Mouse (Mus musculus): ENCODE data around the gene Unc5b. TPM values are rescaled to one million over a fixed set of nuclear protein-coding genes. Genes with fewer than 3 reads are reported as not detected.

Unc5b gene
- polyA plus RNA-seq, 1 experiment from 2014 or later: 10.2 TPM

DNA sequence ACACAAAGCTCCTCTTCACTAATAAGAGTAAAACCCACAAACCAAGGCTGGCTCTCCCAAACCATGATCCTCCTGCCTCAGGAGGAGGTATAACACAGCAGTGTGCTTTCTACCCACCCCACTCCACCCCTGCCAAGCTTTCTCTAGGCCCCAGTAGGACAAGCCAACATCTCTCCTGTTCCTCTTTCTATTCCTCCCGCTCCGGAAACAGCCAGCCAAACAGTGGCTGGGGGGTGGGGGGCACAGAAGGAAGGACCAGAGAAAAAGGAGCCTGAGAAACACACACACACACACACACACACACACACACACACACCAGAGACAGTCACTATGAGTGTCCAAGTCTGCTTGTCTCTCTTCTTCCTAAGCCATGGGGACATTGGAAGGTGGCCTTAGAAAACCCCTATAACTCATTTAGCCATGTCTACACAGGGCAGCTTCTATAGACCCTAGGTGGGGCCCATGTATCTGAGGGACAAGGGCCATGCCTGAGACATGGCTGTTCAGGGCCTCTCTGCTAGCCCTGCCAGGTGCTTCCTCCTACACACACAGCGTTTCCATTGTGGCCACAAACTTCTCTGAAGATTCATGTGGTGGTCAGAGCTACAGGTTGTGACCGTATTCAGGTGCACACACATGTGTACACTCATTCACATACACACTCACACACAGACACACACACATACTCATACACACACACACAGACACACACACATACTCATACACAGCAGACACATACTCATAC is 91.6 kb downstream of the Unc5b start:
- H3K4me2 ChIP-seq (ENCODE audit: low read depth, severe bottlenecking): no peak overlapping the region
- no peaks in the 10 kb centered on the region; the same call in 1 of the 2 replicates for H3K36me3 ChIP-seq (ENCODE audit: control insufficient read depth, insufficient read depth, low read length)
- H3K4me1 ChIP-seq (ENCODE audit: control insufficient read depth, insufficient read depth, low read length): no peaks in the 10 kb centered on the region
- H3K27me3 ChIP-seq (ENCODE audit: control insufficient read depth, insufficient read depth, low read length): no peaks in the 10 kb centered on the region
- H3K4me3 ChIP-seq (ENCODE audit: low read depth, low read length): no peak overlapping the region
- 84% methylated on average over 4 of the region's 4 CpGs for WGBS
- no peaks in the 10 kb centered on the region for H3K9me3 ChIP-seq (ENCODE audit: control insufficient read depth, low read length)
- H3K9ac ChIP-seq (ENCODE audit: low read length): no peak overlapping the region
- ATAC-seq (ENCODE audit: insufficient number of reproducible peaks, low FRiP score, low TSS enrichment, low read depth) (no peak), DNase-seq (ENCODE audit: low spot score) (no peak)
- H3K27ac ChIP-seq (replicated peaks; ENCODE audit: low read depth, low read length): no peak overlapping the region

GRCm38 (mm10) chr10:60737886-60738640 is 93.3 kb downstream of the Unc5b start:
- Histone ChIP-seq H3K4me2 (ENCODE audit: low read depth, severe bottlenecking) (no peak overlapping the region), H3K4me3 (ENCODE audit: low read depth, low read length) (no peak overlapping the region), H3K4me1 (ENCODE audit: control insufficient read depth, insufficient read depth, low read length) (no peaks in the 10 kb centered on the region), H3K9me3 (ENCODE audit: control insufficient read depth, low read length) (no peaks in the 10 kb centered on the region), H3K27me3 (ENCODE audit: control insufficient read depth, insufficient read depth, low read length) (no peaks in the 10 kb centered on the region), H3K9ac (ENCODE audit: low read length) (no peak overlapping the region), H3K36me3 (ENCODE audit: control insufficient read depth, insufficient read depth, low read length) (no peaks in the 10 kb centered on the region; the same call in 1 of the 2 replicates), H3K27ac (replicated peaks; ENCODE audit: low read depth, low read length) (no peak overlapping the region)
- no peak for ATAC-seq (ENCODE audit: insufficient number of reproducible peaks, low FRiP score, low TSS enrichment, low read depth)
- WGBS: 80% methylated on average over 8 of the region's 9 CpGs
- DNase-seq (ENCODE audit: low spot score): no peak

DNA sequence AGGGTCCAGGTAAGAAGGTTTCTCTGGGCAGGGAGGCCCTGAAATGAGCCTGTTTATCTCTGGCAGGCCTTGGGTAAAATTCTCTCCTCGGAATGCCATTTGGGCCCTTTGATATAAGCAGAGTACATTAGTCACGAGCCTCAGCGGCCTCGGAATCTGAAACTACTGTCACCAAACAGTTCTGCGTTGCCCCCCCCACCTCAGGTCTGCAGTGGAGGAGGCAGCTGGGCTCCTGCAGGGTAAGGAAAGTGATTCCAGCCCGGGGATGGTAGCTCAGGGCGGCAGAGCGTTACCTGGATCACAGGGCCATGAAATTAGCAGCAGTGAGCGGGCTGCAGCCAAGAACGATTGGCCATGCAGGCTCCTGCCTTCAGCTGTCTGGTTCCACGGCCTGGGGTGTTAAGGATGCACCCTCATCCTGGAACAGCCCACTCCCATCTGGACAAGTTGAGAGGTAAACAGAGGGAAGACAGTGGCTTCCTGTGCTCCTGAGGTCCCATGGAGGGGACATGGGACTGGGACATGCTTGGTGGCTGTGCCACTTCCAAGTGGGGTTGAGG is 94.1 kb downstream of the Unc5b start:
- WGBS: 68% methylated on average over 11 of the region's 11 CpGs
- Histone ChIP-seq H3K27me3 (ENCODE audit: control insufficient read depth, insufficient read depth, low read length) (no peaks in the 10 kb centered on the region), H3K9me3 (ENCODE audit: control insufficient read depth, low read length) (no peaks in the 10 kb centered on the region), H3K4me3 (ENCODE audit: low read depth, low read length) (no peak overlapping the region), H3K27ac (replicated peaks; ENCODE audit: low read depth, low read length) (no peak overlapping the region), H3K4me2 (ENCODE audit: low read depth, severe bottlenecking) (no peak overlapping the region), H3K36me3 (ENCODE audit: control insufficient read depth, insufficient read depth, low read length) (no peaks in the 10 kb centered on the region; the same call in 1 of the 2 replicates), H3K9ac (ENCODE audit: low read length) (no peak overlapping the region), H3K4me1 (ENCODE audit: control insufficient read depth, insufficient read depth, low read length) (no peaks in the 10 kb centered on the region)
- ATAC-seq (ENCODE audit: insufficient number of reproducible peaks, low FRiP score, low TSS enrichment, low read depth) (no peak), DNase-seq (ENCODE audit: low spot score) (no peak)

- H3K4me3 ChIP-seq (ENCODE audit: low read depth, low read length): no peak overlapping the region
- no peak for ATAC-seq (ENCODE audit: insufficient number of reproducible peaks, low FRiP score, low TSS enrichment, low read depth)
- no peaks in the 10 kb centered on the region for H3K9me3 ChIP-seq (ENCODE audit: control insufficient read depth, low read length)
- no peak for DNase-seq (ENCODE audit: low spot score)
- H3K4me2 ChIP-seq (ENCODE audit: low read depth, severe bottlenecking): no peak overlapping the region
- WGBS: 100% methylated on average over 1 of the region's 1 CpGs
- no peak overlapping the region for H3K27ac ChIP-seq (replicated peaks; ENCODE audit: low read depth, low read length)
- H3K9ac ChIP-seq (ENCODE audit: low read length): no peak overlapping the region
- no peaks in the 10 kb centered on the region for H3K27me3 ChIP-seq (ENCODE audit: control insufficient read depth, insufficient read depth, low read length)
- H3K36me3 ChIP-seq (ENCODE audit: control insufficient read depth, insufficient read depth, low read length): no peaks in the 10 kb centered on the region; the same call in 1 of the 2 replicates
- no peaks in the 10 kb centered on the region for H3K4me1 ChIP-seq (ENCODE audit: control insufficient read depth, insufficient read depth, low read length)
Observed at GRCm38 (mm10) chr10:60735737-60736136, 95.6 kb downstream of the Unc5b start.

DNA sequence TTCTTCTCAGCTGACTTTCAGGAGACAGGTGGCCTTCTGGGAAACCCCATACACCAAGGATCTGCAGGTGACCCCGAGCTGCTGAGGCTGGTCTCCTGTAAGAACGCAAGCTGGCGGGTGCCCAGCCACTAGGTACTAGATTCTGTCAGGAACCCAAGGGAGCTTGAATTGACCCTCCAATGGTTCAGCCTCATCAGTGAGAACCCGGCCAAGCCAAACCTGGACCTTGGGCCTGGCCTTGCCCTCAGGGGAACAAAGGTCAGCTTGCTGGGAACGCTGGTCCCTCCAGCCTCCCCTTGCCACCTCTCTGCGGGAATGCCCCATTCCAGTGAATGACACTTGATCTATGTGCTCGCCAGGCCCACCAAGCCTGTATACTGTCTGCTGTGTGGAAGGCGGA is 97.9 kb downstream of the Unc5b start:
- no peak overlapping the region for H3K4me2 ChIP-seq (ENCODE audit: low read depth, severe bottlenecking)
- no peak overlapping the region for H3K9ac ChIP-seq (ENCODE audit: low read length)
- no peaks in the 10 kb centered on the region for H3K4me1 ChIP-seq (ENCODE audit: control insufficient read depth, insufficient read depth, low read length)
- no peak overlapping the region for H3K27ac ChIP-seq (replicated peaks; ENCODE audit: low read depth, low read length)
- 74% methylated on average over 8 of the region's 8 CpGs for WGBS
- no peak overlapping the region for H3K4me3 ChIP-seq (ENCODE audit: low read depth, low read length)
- ATAC-seq (ENCODE audit: insufficient number of reproducible peaks, low FRiP score, low TSS enrichment, low read depth) (no peak), DNase-seq (ENCODE audit: low spot score) (no peak)
- no peaks in the 10 kb centered on the region for H3K9me3 ChIP-seq (ENCODE audit: control insufficient read depth, low read length)
- no peaks in the 10 kb centered on the region for H3K27me3 ChIP-seq (ENCODE audit: control insufficient read depth, insufficient read depth, low read length)
- no peaks in the 10 kb centered on the region; the same call in 1 of the 2 replicates for H3K36me3 ChIP-seq (ENCODE audit: control insufficient read depth, insufficient read depth, low read length)

- Histone ChIP-seq H3K27ac (replicated peaks; ENCODE audit: low read depth, low read length) (no peak overlapping the region), H3K36me3 (ENCODE audit: control insufficient read depth, insufficient read depth, low read length) (no peaks in the 10 kb centered on the region; the same call in 1 of the 2 replicates), H3K4me2 (ENCODE audit: low read depth, severe bottlenecking) (no peak overlapping the region), H3K9ac (ENCODE audit: low read length) (no peak overlapping the region), H3K4me3 (ENCODE audit: low read depth, low read length) (no peak overlapping the region), H3K9me3 (ENCODE audit: control insufficient read depth, low read length) (no peaks in the 10 kb centered on the region), H3K4me1 (ENCODE audit: control insufficient read depth, insufficient read depth, low read length) (no peaks in the 10 kb centered on the region), H3K27me3 (ENCODE audit: control insufficient read depth, insufficient read depth, low read length) (no peaks in the 10 kb centered on the region)
- ATAC-seq (ENCODE audit: insufficient number of reproducible peaks, low FRiP score, low TSS enrichment, low read depth) (no peak), DNase-seq (ENCODE audit: low spot score) (no peak)
- WGBS: 53% methylated on average over 2 of the region's 2 CpGs
Observed at GRCm38 (mm10) chr10:60732397-60732861, 99.0 kb downstream of the Unc5b start.

- Histone ChIP-seq H3K27ac (replicated peaks; ENCODE audit: low read depth, low read length) (no peak overlapping the region), H3K9ac (ENCODE audit: low read length) (no peak overlapping the region), H3K4me2 (ENCODE audit: low read depth, severe bottlenecking) (no peak overlapping the region), H3K9me3 (ENCODE audit: control insufficient read depth, low read length) (no peaks in the 10 kb centered on the region), H3K36me3 (ENCODE audit: control insufficient read depth, insufficient read depth, low read length) (no peaks in the 10 kb centered on the region; the same call in 1 of the 2 replicates), H3K4me3 (ENCODE audit: low read depth, low read length) (no peak overlapping the region), H3K27me3 (ENCODE audit: control insufficient read depth, insufficient read depth, low read length) (no peaks in the 10 kb centered on the region), H3K4me1 (ENCODE audit: control insufficient read depth, insufficient read depth, low read length) (0 out of 2 replicates have a peak, but pooled peaks cover 2% of the 10 kb centered on the region)
- WGBS: 40% methylated on average over 5 of the region's 5 CpGs
- no peak for ATAC-seq (ENCODE audit: insufficient number of reproducible peaks, low FRiP score, low TSS enrichment, low read depth)
- no peak for DNase-seq (ENCODE audit: low spot score)
Observed at GRCm38 (mm10) chr10:60731742-60732141, 99.6 kb downstream of the Unc5b start.

DNA sequence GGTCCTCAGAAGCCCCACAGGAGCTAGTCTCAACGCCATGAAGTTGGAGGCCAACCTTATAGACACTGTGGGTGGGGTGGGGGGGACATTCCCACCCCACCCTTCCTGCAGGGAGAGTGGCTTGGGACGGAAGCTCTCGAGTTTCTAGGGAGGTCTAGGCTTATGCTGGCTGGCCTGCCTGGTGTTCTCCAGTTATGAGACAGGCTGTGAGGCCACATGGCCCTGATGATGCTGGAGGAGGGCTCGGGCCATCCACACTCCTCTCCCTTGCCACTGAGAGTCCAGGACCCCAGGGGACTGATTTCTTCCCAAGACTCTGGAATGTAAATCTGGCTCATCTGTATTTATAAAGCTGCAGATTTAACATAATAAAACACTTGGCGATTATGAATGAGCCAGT is 104.1 kb downstream of the Unc5b start:
- no peaks in the 10 kb centered on the region for H3K27me3 ChIP-seq (ENCODE audit: control insufficient read depth, insufficient read depth, low read length)
- H3K9me3 ChIP-seq (ENCODE audit: control insufficient read depth, low read length): no peaks in the 10 kb centered on the region
- WGBS: 36% methylated on average over 5 of the region's 5 CpGs
- H3K9ac ChIP-seq (ENCODE audit: low read length): no peak overlapping the region
- DNase-seq (ENCODE audit: low spot score) (no peak), ATAC-seq (ENCODE audit: insufficient number of reproducible peaks, low FRiP score, low TSS enrichment, low read depth) (no peak)
- no peak overlapping the region for H3K27ac ChIP-seq (replicated peaks; ENCODE audit: low read depth, low read length)
- H3K4me2 ChIP-seq (ENCODE audit: low read depth, severe bottlenecking): no peak overlapping the region
- no peaks in the 10 kb centered on the region for H3K36me3 ChIP-seq (ENCODE audit: control insufficient read depth, insufficient read depth, low read length)
- no peak overlapping the region for H3K4me3 ChIP-seq (ENCODE audit: low read depth, low read length)
- H3K4me1 ChIP-seq (ENCODE audit: control insufficient read depth, insufficient read depth, low read length): 0 out of 2 replicates have a peak, but pooled peaks cover 2% of the 10 kb centered on the region

All from limb, embryonic 11.5 days (tissue).